Mouse (Mus musculus): Measurements from ENCODE around the gene Madcam1. TPM values are rescaled to one million over a fixed set of nuclear protein-coding genes. Genes with fewer than 3 reads are reported as not detected.

The Madcam1 gene
- polyA plus RNA-seq, 1 experiment from 2014 or later: 16.9 TPM

GRCm38 (mm10) chr10:79716988-79717355 is 52.6 kb downstream of the Madcam1 start:
- Histone ChIP-seq H3K4me3 (ENCODE audit: low read depth, low read length) (peak overlapping the region; percentile 58), H3K36me3 (ENCODE audit: control insufficient read depth, insufficient read depth) (peaks cover under 1% of the 10 kb centered on the region; the same call in 1 of the 2 replicates), H3K27ac (ENCODE audit: low read depth, low read length) (no peak overlapping the region), H3K4me2 (replicated peaks; ENCODE audit: low read depth) (peak overlapping the region; percentile 99), H3K4me1 (replicated peaks; ENCODE audit: control insufficient read depth, insufficient read depth, low read length) (no peaks in the 10 kb centered on the region; the same call in 1 of the 2 replicates), H3K9me3 (ENCODE audit: control insufficient read depth) (no peaks in the 10 kb centered on the region), H3K27me3 (replicated peaks; ENCODE audit: control insufficient read depth, insufficient read depth, low read length) (peaks cover 32% of the 10 kb centered on the region), H3K9ac (ENCODE audit: low read depth, low read length) (no peak overlapping the region)
- WGBS: 1% methylated on average over 28 of the region's 44 CpGs
- no peak for ATAC-seq
- no peak for TF ChIP-seq CTCF (IDR thresholded peaks at IDR 0.05; ENCODE audit: low read depth)

- H3K9ac ChIP-seq (ENCODE audit: low read depth, low read length): no peak overlapping the region
- peaks cover 32% of the 10 kb centered on the region for H3K27me3 ChIP-seq (replicated peaks; ENCODE audit: control insufficient read depth, insufficient read depth, low read length)
- H3K4me2 ChIP-seq (replicated peaks; ENCODE audit: low read depth): peak overlapping the region; percentile 99
- H3K4me3 ChIP-seq (ENCODE audit: low read depth, low read length): peak overlapping the region; percentile 58
- WGBS: 2% methylated on average over 43 of the region's 43 CpGs
- H3K4me1 ChIP-seq (replicated peaks; ENCODE audit: control insufficient read depth, insufficient read depth, low read length): no peaks in the 10 kb centered on the region; the same call in 1 of the 2 replicates
- H3K9me3 ChIP-seq (ENCODE audit: control insufficient read depth): no peaks in the 10 kb centered on the region
- no peaks in the 10 kb centered on the region for H3K36me3 ChIP-seq (ENCODE audit: control insufficient read depth, insufficient read depth)
- H3K27ac ChIP-seq (ENCODE audit: low read depth, low read length): no peak overlapping the region
- no peak for TF ChIP-seq CTCF (IDR thresholded peaks at IDR 0.05; ENCODE audit: low read depth)
- ATAC-seq: 0 out of 2 replicates have a peak, but pooled peaks have one; percentile 14
Measured at GRCm38 (mm10) chr10:79717640-79718357, 53.4 kb downstream of the Madcam1 start.

Other genes starting within 250 kb of the Madcam1 start
- not detected in 2 replicates for gene Vmn2r83, start 195.8 kb upstream of the Madcam1 start, polyA plus RNA-seq (2015; fragmentation: Nextera tagmentation; extraction: Ambion mirVana)
- gene Plpp2, start 130.8 kb upstream of the Madcam1 start, polyA plus RNA-seq (2015; fragmentation: Nextera tagmentation; extraction: Ambion mirVana): 141 TPM in 2 replicates
- 15.6 and 16.2 TPM in 2 replicates for gene Mier2, start 109.4 kb upstream of the Madcam1 start, polyA plus RNA-seq (2015; fragmentation: Nextera tagmentation; extraction: Ambion mirVana)
- not detected in 2 replicates for gene Theg, start 77.2 kb upstream of the Madcam1 start, polyA plus RNA-seq (2015; fragmentation: Nextera tagmentation; extraction: Ambion mirVana)
- gene C2cd4c, start 50.5 kb upstream of the Madcam1 start, polyA plus RNA-seq (2015; fragmentation: Nextera tagmentation; extraction: Ambion mirVana): 0.05 TPM in 2 replicates
- gene Shc2, start 26.6 kb upstream of the Madcam1 start, polyA plus RNA-seq (2015; fragmentation: Nextera tagmentation; extraction: Ambion mirVana): 1.9 and 2.2 TPM in 2 replicates
- not detected in 2 replicates for gene Odf3l2, start 18.8 kb upstream of the Madcam1 start, polyA plus RNA-seq (2015; fragmentation: Nextera tagmentation; extraction: Ambion mirVana)
- 47.6 and 48.5 TPM in 2 replicates for gene Tpgs1, start 4.8 kb downstream of the Madcam1 start, polyA plus RNA-seq (2015; fragmentation: Nextera tagmentation; extraction: Ambion mirVana)
- 88.0 and 89.6 TPM in 2 replicates for gene Cdc34, start 17.6 kb downstream of the Madcam1 start, polyA plus RNA-seq (2015; fragmentation: Nextera tagmentation; extraction: Ambion mirVana)
- 0.16 and 0.26 TPM in 2 replicates for gene Gzmm, start 24.5 kb downstream of the Madcam1 start, polyA plus RNA-seq (2015; fragmentation: Nextera tagmentation; extraction: Ambion mirVana)
- gene Bsg, start 39.9 kb downstream of the Madcam1 start, polyA plus RNA-seq (2015; fragmentation: Nextera tagmentation; extraction: Ambion mirVana): 888 and 937 TPM in 2 replicates
- 0.38 and 0.43 TPM in 2 replicates for gene Hcn2, start 52.1 kb downstream of the Madcam1 start, polyA plus RNA-seq (2015; fragmentation: Nextera tagmentation; extraction: Ambion mirVana)
- gene Polrmt, start 82.0 kb downstream of the Madcam1 start, polyA plus RNA-seq (2015; fragmentation: Nextera tagmentation; extraction: Ambion mirVana): 18.7 and 20.1 TPM in 2 replicates
- 0.13 TPM in 1 of 2 replicates, not detected in the other for gene Fgf22, start 90.5 kb downstream of the Madcam1 start, polyA plus RNA-seq (2015; fragmentation: Nextera tagmentation; extraction: Ambion mirVana)
- gene Rnf126, start 102.4 kb downstream of the Madcam1 start, polyA plus RNA-seq (2015; fragmentation: Nextera tagmentation; extraction: Ambion mirVana): 41.2 and 43.5 TPM in 2 replicates
- gene Fstl3, start 112.7 kb downstream of the Madcam1 start, polyA plus RNA-seq (2015; fragmentation: Nextera tagmentation; extraction: Ambion mirVana): 7.3 and 8.9 TPM in 2 replicates
- gene Prss57, start 126.4 kb downstream of the Madcam1 start, polyA plus RNA-seq (2015; fragmentation: Nextera tagmentation; extraction: Ambion mirVana): 0.07 TPM in 1 of 2 replicates, not detected in the other
- gene Palm, start 129.0 kb downstream of the Madcam1 start, polyA plus RNA-seq (2015; fragmentation: Nextera tagmentation; extraction: Ambion mirVana): 19.9 and 21.1 TPM in 2 replicates
- 254 and 255 TPM in 2 replicates for gene Misp, start 156.4 kb downstream of the Madcam1 start, polyA plus RNA-seq (2015; fragmentation: Nextera tagmentation; extraction: Ambion mirVana)
- 86.9 and 92.2 TPM in 2 replicates for gene Ptbp1, start 189.9 kb downstream of the Madcam1 start, polyA plus RNA-seq (2015; fragmentation: Nextera tagmentation; extraction: Ambion mirVana)
- gene Prtn3, start 209.9 kb downstream of the Madcam1 start, polyA plus RNA-seq (2015; fragmentation: Nextera tagmentation; extraction: Ambion mirVana): 1.1 TPM in 2 replicates
- 6.2 and 7.2 TPM in 2 replicates for gene Plppr3, start 210.1 kb downstream of the Madcam1 start, polyA plus RNA-seq (2015; fragmentation: Nextera tagmentation; extraction: Ambion mirVana)
- not detected in 2 replicates for gene Elane, start 221.7 kb downstream of the Madcam1 start, polyA plus RNA-seq (2015; fragmentation: Nextera tagmentation; extraction: Ambion mirVana)
- not detected in 2 replicates for gene Cfd, start 226.3 kb downstream of the Madcam1 start, polyA plus RNA-seq (2015; fragmentation: Nextera tagmentation; extraction: Ambion mirVana)
- 17.0 and 17.8 TPM in 2 replicates for gene Med16, start 244.4 kb downstream of the Madcam1 start, polyA plus RNA-seq (2015; fragmentation: Nextera tagmentation; extraction: Ambion mirVana)
- gene Gm26602, start 246.3 kb downstream of the Madcam1 start, polyA plus RNA-seq (2015; fragmentation: Nextera tagmentation; extraction: Ambion mirVana): 2.9 and 17.9 TPM in 2 replicates

Data from intestine, postnatal 0 days (tissue).